Mouse (Mus musculus): ENCODE results near the gene C5ar2. TPM values are rescaled to one million over a fixed set of nuclear protein-coding genes. Genes with fewer than 3 reads are reported as not detected.
"Not testable (repeated sequence)": the region's sequence is repeated elsewhere in the genome, so short reads cannot be mapped to it uniquely, and the experiment has no call there.

The C5ar2 gene
- polyA plus RNA-seq, 1 experiment from 2014 or later = not detected

GRCm38 (mm10) chr7:16263843-16264242 lies 19.9 kb upstream of the C5ar2 start:
- no peaks in the 10 kb centered on the region for H3K36me3 ChIP-seq (ENCODE audit: control insufficient read depth, insufficient read depth, low read length)
- H3K4me2 ChIP-seq (ENCODE audit: low read length) = no peak overlapping the region
- no peaks in the 10 kb centered on the region for H3K4me1 ChIP-seq (ENCODE audit: control insufficient read depth, insufficient read depth, low read length)
- no peak overlapping the region for H3K27ac ChIP-seq (ENCODE audit: low read depth, low read length)
- WGBS = 86% methylated on average over 5 of the region's 5 CpGs
- H3K9me3 ChIP-seq (replicated peaks; ENCODE audit: control insufficient read depth, low read length) = no peaks in the 10 kb centered on the region
- ATAC-seq = no peak
- DNase-seq (ENCODE audit: low spot score) = no peak
- H3K9ac ChIP-seq (ENCODE audit: low read length) = no peak overlapping the region
- H3K4me3 ChIP-seq (ENCODE audit: low read depth, low read length) = no peak overlapping the region
- no peaks in the 10 kb centered on the region for H3K27me3 ChIP-seq (replicated peaks; ENCODE audit: control insufficient read depth, insufficient read depth, low read length)

GRCm38 (mm10) chr7:16263015-16263787 lies 19.2 kb upstream of the C5ar2 start:
- no peaks in the 10 kb centered on the region for H3K4me1 ChIP-seq (ENCODE audit: control insufficient read depth, insufficient read depth, low read length)
- no peak overlapping the region for H3K27ac ChIP-seq (ENCODE audit: low read depth, low read length)
- no peak overlapping the region for H3K9ac ChIP-seq (ENCODE audit: low read length)
- H3K4me2 ChIP-seq (ENCODE audit: low read length) = no peak overlapping the region
- H3K9me3 ChIP-seq (replicated peaks; ENCODE audit: control insufficient read depth, low read length) = no peaks in the 10 kb centered on the region
- 27% methylated on average over 8 of the region's 8 CpGs for WGBS
- ATAC-seq (no peak), DNase-seq (ENCODE audit: low spot score) (peak; percentile 88)
- no peaks in the 10 kb centered on the region for H3K27me3 ChIP-seq (replicated peaks; ENCODE audit: control insufficient read depth, insufficient read depth, low read length)
- H3K36me3 ChIP-seq (ENCODE audit: control insufficient read depth, insufficient read depth, low read length) = no peaks in the 10 kb centered on the region
- no peak overlapping the region for H3K4me3 ChIP-seq (ENCODE audit: low read depth, low read length)

- H3K27me3 ChIP-seq (replicated peaks; ENCODE audit: control insufficient read depth, insufficient read depth, low read length) = no peaks in the 10 kb centered on the region
- ATAC-seq = no peak
- no peak overlapping the region for H3K27ac ChIP-seq (ENCODE audit: low read depth, low read length)
- H3K4me2 ChIP-seq (ENCODE audit: low read length) = no peak overlapping the region
- H3K4me1 ChIP-seq (ENCODE audit: control insufficient read depth, insufficient read depth, low read length) = no peaks in the 10 kb centered on the region
- no peak for DNase-seq (ENCODE audit: low spot score)
- H3K9me3 ChIP-seq (replicated peaks; ENCODE audit: control insufficient read depth, low read length) = no peaks in the 10 kb centered on the region
- H3K4me3 ChIP-seq (ENCODE audit: low read depth, low read length) = no peak overlapping the region
- H3K36me3 ChIP-seq (ENCODE audit: control insufficient read depth, insufficient read depth, low read length) = no peaks in the 10 kb centered on the region
- H3K9ac ChIP-seq (ENCODE audit: low read length) = no peak overlapping the region
- WGBS = 78% methylated on average over 1 of the region's 1 CpGs
Measured at GRCm38 (mm10) chr7:16261097-16261496, 17.1 kb upstream of the C5ar2 start.

GRCm38 (mm10) chr7:16259110-16259590 lies 15.2 kb upstream of the C5ar2 start, which contains the start of gene C5ar1:
C5ar1 (minus strand) TSS chr7:16259540.
- H3K9me3 ChIP-seq (replicated peaks; ENCODE audit: control insufficient read depth, low read length) = no peaks in the 10 kb centered on the region
- H3K4me3 ChIP-seq (ENCODE audit: low read depth, low read length) = no peak within 1 kb of the TSS
- no peak for ATAC-seq
- no peak within 1 kb of the TSS for H3K27ac ChIP-seq (ENCODE audit: low read depth, low read length)
- 93% methylated on average over 5 of the region's 5 CpGs for WGBS
- no peak within 1 kb of the TSS for H3K4me2 ChIP-seq (ENCODE audit: low read length)
- no peak for DNase-seq (ENCODE audit: low spot score)
- no peaks in the 10 kb centered on the region for H3K36me3 ChIP-seq (ENCODE audit: control insufficient read depth, insufficient read depth, low read length)
- no peaks in the 10 kb centered on the region for H3K27me3 ChIP-seq (replicated peaks; ENCODE audit: control insufficient read depth, insufficient read depth, low read length)
- H3K9ac ChIP-seq (ENCODE audit: low read length) = no peak within 1 kb of the TSS
- H3K4me1 ChIP-seq (ENCODE audit: control insufficient read depth, insufficient read depth, low read length) = no peaks in the 10 kb centered on the region

- no peak overlapping the region for H3K9ac ChIP-seq (ENCODE audit: low read length)
- 89% methylated on average over 11 of the region's 11 CpGs for WGBS
Measured at GRCm38 (mm10) chr7:16257830-16258229, 13.9 kb upstream of the C5ar2 start.

GRCm38 (mm10) chr7:16255963-16256362 lies 12.0 kb upstream of the C5ar2 start:
- H3K4me1 ChIP-seq (ENCODE audit: control insufficient read depth, insufficient read depth, low read length); ATAC-seq; H3K27ac ChIP-seq (ENCODE audit: low read depth, low read length); H3K27me3 ChIP-seq (replicated peaks; ENCODE audit: control insufficient read depth, insufficient read depth, low read length); DNase-seq (ENCODE audit: low spot score); H3K4me3 ChIP-seq (ENCODE audit: low read depth, low read length); H3K4me2 ChIP-seq (ENCODE audit: low read length); H3K9me3 ChIP-seq (replicated peaks; ENCODE audit: control insufficient read depth, low read length); H3K36me3 ChIP-seq (ENCODE audit: control insufficient read depth, insufficient read depth, low read length); H3K9ac ChIP-seq (ENCODE audit: low read length): not testable (repeated sequence)
- WGBS = 90% methylated on average over 4 of the region's 4 CpGs

More at GRCm38 (mm10) chr7:16257830-16258229, 13.9 kb upstream of the C5ar2 start:
- DNase-seq (ENCODE audit: low spot score) = no peak
- Histone ChIP-seq H3K27me3 (replicated peaks; ENCODE audit: control insufficient read depth, insufficient read depth, low read length) (no peaks in the 10 kb centered on the region), H3K9me3 (replicated peaks; ENCODE audit: control insufficient read depth, low read length) (no peaks in the 10 kb centered on the region), H3K4me2 (ENCODE audit: low read length) (no peak overlapping the region), H3K4me1 (ENCODE audit: control insufficient read depth, insufficient read depth, low read length) (no peaks in the 10 kb centered on the region), H3K36me3 (ENCODE audit: control insufficient read depth, insufficient read depth, low read length) (no peaks in the 10 kb centered on the region), H3K27ac (ENCODE audit: low read depth, low read length) (no peak overlapping the region), H3K4me3 (ENCODE audit: low read depth, low read length) (no peak overlapping the region)
- no peak for ATAC-seq

GRCm38 (mm10) chr7:16254195-16254594 lies 10.2 kb upstream of the C5ar2 start:
- Histone ChIP-seq H3K36me3 (ENCODE audit: control insufficient read depth, insufficient read depth, low read length) (no peaks in the 10 kb centered on the region), H3K27me3 (replicated peaks; ENCODE audit: control insufficient read depth, insufficient read depth, low read length) (no peaks in the 10 kb centered on the region), H3K9me3 (replicated peaks; ENCODE audit: control insufficient read depth, low read length) (no peaks in the 10 kb centered on the region), H3K4me2 (ENCODE audit: low read length) (no peak overlapping the region), H3K4me3 (ENCODE audit: low read depth, low read length) (no peak overlapping the region), H3K27ac (ENCODE audit: low read depth, low read length) (no peak overlapping the region), H3K9ac (ENCODE audit: low read length) (no peak overlapping the region), H3K4me1 (ENCODE audit: control insufficient read depth, insufficient read depth, low read length) (no peaks in the 10 kb centered on the region)
- ATAC-seq (no peak), DNase-seq (ENCODE audit: low spot score) (no peak)
- 71% methylated on average over 4 of the region's 4 CpGs for WGBS

GRCm38 (mm10) chr7:16250687-16251086 lies 6.7 kb upstream of the C5ar2 start:
- no peaks in the 10 kb centered on the region for H3K9me3 ChIP-seq (replicated peaks; ENCODE audit: control insufficient read depth, low read length)
- 88% methylated on average over 5 of the region's 5 CpGs for WGBS

GRCm38 (mm10) chr7:16245958-16246357 lies 2.0 kb upstream of the C5ar2 start:
- no peaks in the 10 kb centered on the region for H3K27me3 ChIP-seq (replicated peaks; ENCODE audit: control insufficient read depth, insufficient read depth, low read length)
- WGBS = 55% methylated on average over 2 of the region's 4 CpGs
- DNase-seq (ENCODE audit: low spot score) (no peak), ATAC-seq (no peak)
- no peak overlapping the region for H3K4me2 ChIP-seq (ENCODE audit: low read length)
- no peak overlapping the region for H3K27ac ChIP-seq (ENCODE audit: low read depth, low read length)
- H3K4me1 ChIP-seq (ENCODE audit: control insufficient read depth, insufficient read depth, low read length) = no peaks in the 10 kb centered on the region
- no peaks in the 10 kb centered on the region for H3K9me3 ChIP-seq (replicated peaks; ENCODE audit: control insufficient read depth, low read length)
- H3K4me3 ChIP-seq (ENCODE audit: low read depth, low read length) = no peak overlapping the region
- H3K9ac ChIP-seq (ENCODE audit: low read length) = no peak overlapping the region
- H3K36me3 ChIP-seq (ENCODE audit: control insufficient read depth, insufficient read depth, low read length) = no peaks in the 10 kb centered on the region

More at GRCm38 (mm10) chr7:16250687-16251086, 6.7 kb upstream of the C5ar2 start:
- H3K27ac ChIP-seq (ENCODE audit: low read depth, low read length) = no peak overlapping the region
- ATAC-seq = no peak
- no peak for DNase-seq (ENCODE audit: low spot score)
- no peak overlapping the region for H3K9ac ChIP-seq (ENCODE audit: low read length)
- no peaks in the 10 kb centered on the region for H3K4me1 ChIP-seq (ENCODE audit: control insufficient read depth, insufficient read depth, low read length)
- no peak overlapping the region for H3K4me2 ChIP-seq (ENCODE audit: low read length)
- no peaks in the 10 kb centered on the region for H3K36me3 ChIP-seq (ENCODE audit: control insufficient read depth, insufficient read depth, low read length)
- no peak overlapping the region for H3K4me3 ChIP-seq (ENCODE audit: low read depth, low read length)
- H3K27me3 ChIP-seq (replicated peaks; ENCODE audit: control insufficient read depth, insufficient read depth, low read length) = no peaks in the 10 kb centered on the region

Measured in forebrain, embryonic 14.5 days (tissue).